Mouse (Mus musculus) adrenal gland, postnatal 10 days (tissue): ENCODE data around the gene Ccdc84. TPM values are rescaled to one million over a fixed set of nuclear protein-coding genes. Genes with fewer than 3 reads are reported as not detected.
"Not testable (repeated sequence)": the region's sequence is repeated elsewhere in the genome, so short reads cannot be mapped to it uniquely, and the experiment has no call there.

Experiments used
- DNase-seq: peaks from one replicate; pipeline ENCODE4 v3.0.0; 2021; ENCODE audit warnings: mixed read lengths
- total RNA-seq, 2 experiments: library from RNA; stranded (reverse); gene quantifications; 2 replicates each; pipeline ENCODE4 v1.2.3; 2021

The Ccdc84 gene
- total RNA-seq, 2 experiments from 2014 or later: 15.4 to 20.7 TPM

DNA sequence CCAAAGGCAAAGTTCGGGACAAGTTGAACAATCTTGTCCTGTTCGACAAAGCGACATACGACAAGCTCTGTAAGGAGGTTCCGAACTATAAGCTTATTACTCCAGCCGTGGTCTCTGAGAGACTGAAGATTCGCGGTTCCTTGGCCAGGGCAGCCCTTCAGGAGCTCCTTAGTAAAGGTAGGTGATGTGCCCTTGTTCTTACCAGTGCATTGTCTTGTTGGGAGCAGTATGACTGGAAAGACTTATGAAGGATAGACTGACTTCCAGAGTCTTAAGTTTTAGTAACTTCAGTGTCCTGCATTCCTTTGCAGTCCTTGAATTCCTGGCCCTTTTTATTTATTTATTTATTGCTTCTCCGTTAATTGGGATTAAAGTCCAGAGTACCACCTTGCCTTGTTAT, 9.7 kb downstream of the Ccdc84 start:
- not testable (repeated sequence) for DNase-seq

DNA sequence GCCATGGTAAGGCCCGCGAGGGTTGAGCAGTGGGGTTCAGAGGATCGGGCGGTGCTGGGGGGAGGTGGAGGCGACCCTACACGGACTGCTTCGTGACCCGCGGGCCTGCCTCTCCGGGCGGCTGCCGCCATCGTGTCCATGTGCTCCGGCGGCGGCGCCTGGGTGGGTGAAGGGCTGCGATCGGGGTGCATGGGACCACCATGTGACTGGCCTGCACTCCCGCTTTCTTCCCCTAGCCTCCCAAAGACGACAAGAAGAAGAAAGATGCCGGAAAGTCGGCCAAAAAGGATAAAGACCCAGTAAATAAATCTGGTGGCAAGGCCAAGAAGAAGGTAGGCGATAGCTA, 10.6 kb downstream of the Ccdc84 start:
- DNase-seq: no peak

GRCm38 (mm10) chr9:44406906-44407751, 11.2 kb downstream of the Ccdc84 start, which contains the start of the genes Rps25 and Trappc4:
Gene Rps25 (plus strand): TSS chr9:44407139.
Gene Trappc4 (minus strand): TSS chr9:44407600.
- DNase-seq: peak; percentile 94

DNA sequence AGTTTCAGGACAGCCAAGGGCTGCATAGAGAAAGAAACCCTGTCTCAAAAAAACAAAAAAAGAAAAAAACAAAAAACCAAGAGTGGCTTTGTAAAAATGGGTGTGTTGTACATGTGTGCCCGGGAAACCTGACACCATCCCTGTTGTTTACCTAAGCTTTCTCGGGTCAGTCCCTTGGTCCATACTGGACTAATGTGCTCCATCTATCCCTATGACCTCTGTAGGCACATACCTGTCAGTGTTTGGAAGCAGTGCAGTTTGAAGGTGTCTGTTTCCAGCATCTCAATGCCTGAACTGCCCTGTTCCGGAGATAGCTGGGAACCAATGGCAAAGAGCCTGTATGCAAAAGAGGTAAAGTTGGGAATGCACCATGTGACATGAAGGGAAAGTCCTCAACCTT, 13.4 kb downstream of the Ccdc84 start:
- no peak for DNase-seq

- DNase-seq: peak; percentile 37
Measured at GRCm38 (mm10) chr9:44401081-44401480, 17.3 kb downstream of the Ccdc84 start.

GRCm38 (mm10) chr9:44399795-44400114, 18.6 kb downstream of the Ccdc84 start:
- DNase-seq: no peak

DNA sequence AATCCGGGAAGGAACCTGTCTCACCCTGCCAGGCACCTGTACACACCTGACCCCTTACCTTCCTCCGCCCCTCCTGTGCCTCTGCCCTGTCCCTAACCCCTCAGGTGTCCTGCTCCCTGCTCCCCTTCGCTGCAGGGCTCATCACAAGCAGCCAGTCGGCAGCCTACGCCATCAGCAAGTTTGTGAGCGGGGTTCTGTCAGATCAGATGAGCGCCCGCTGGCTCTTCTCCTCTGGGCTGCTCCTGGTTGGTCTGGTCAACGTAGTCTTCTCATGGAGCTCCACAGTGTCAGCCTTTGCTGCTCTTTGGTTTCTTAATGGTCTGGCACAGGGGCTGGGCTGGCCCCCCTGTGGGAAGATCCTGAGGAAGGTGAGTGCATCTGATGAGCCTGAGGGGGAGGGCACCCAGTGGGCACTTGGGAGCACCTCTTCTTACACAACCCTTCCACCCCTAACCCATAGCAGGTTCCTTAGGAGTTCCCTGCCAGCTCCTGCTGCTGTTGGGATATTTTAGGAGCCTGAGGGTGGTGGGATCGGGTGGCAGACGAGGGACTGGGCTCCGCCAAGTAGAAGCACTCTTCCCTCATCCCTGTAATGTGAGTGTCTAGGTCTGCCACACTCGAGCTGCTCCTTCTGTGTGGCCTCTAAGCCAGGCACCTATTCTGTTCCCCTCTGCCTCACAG, 19.1 kb downstream of the Ccdc84 start:
- no peak for DNase-seq

GRCm38 (mm10) chr9:44398551-44398950, 19.8 kb downstream of the Ccdc84 start:
- DNase-seq: no peak

DNA sequence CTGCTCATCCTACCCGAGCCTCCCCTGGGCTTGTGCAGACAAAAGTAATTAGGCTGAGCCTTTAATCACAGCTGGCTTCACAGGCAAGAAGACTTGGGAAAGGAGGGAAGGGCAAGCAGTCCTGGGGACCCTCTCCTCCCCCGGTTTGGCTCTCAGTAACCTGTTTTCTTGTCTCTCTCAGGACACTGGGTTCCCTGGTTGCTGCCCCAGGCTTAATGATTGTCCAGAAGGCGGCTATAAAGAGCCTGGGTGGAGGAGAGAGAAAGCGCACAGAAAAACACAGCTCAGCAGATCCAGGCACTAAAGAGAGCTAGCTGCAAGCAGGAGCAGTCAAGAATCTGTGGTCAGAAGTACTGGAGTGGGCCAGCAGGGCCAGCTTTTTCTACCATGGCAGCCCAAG, 20.3 kb downstream of the Ccdc84 start:
- no peak for DNase-seq

GRCm38 (mm10) chr9:44396684-44397411, 21.5 kb downstream of the Ccdc84 start, which contains the start of gene Slc37a4:
Gene Slc37a4 (plus strand): TSS chr9:44396852.
- peak; percentile 97 for DNase-seq

DNA sequence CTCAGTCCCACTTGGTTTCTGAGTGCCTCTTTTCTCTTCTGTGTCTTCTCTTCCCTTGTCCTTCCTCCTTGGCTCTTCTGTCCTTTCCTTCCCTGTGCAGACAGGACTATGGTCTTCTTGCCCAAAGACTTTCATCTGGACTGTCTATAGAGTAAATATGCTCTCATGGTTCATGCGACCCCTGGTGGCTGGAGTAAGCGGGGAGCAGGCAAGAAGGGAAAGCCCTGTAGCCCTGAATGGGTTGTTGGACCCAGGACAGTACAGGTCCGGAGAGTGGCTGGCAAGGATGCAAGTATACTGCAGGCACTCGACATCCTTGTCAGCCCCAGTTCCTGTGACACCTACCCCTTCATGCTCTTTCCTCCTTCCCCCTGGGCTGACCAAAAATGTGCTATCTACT, 26.9 kb downstream of the Ccdc84 start:
- DNase-seq: peak; percentile 86

DNA sequence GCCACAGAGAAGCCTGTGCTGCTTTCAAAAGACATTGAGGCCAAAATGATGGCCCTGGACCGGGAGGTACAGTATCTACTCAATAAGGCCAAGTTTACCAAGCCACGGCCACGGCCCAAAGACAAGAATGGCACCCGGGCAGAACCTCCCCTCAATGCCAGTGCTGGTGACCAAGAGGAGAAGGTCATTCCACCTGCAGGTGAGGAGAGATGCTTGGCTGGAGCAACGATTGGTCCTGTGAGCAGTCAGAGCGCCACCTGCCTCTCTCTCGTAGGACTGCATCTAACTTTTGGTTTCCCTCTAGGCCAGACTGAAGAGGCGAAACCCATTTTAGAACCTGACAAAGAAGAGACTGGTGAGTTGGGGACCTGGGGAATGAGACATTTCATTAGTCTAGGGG, 29.1 kb downstream of the Ccdc84 start:
- DNase-seq: peak; percentile 61

- no peak for DNase-seq
Measured at GRCm38 (mm10) chr9:44387221-44387620, 31.1 kb downstream of the Ccdc84 start.

DNA sequence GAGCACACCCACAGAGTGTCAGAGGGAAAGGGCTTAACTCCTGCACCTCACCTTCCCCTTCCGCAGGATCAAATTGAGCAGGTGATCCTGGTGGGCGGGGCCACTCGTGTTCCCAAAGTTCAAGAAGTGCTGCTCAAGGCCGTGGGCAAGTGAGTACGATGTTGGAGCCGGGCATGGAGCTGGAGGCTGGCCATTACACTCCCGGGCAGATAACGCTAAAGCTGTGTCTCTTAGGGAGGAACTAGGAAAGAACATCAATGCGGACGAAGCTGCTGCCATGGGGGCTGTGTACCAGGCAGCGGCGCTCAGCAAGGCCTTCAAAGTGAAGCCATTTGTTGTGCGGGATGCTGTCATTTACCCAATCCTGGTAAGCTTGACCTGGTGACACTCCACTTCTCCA, 33.8 kb downstream of the Ccdc84 start:
- no peak for DNase-seq

DNA sequence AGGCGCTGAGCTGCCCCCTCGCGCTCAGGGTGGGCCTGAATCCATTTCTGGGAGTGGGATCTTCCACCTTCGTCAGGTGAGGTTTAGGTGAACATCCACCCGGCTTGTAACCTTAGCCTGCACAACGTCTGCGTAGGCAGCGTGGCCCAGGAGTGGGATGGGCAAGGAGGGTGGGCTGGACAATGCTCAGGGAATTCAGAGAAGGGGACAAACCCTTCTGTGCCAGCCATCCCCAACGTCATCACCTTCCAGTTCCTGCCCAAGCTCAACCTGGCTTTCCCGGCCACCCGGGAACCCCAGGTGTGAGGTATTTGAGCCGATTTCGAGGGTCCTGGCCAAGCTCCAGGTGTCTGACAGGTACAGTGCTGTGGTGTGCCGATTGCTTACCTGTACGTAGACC, 38.5 kb downstream of the Ccdc84 start:
- DNase-seq: no peak

- peak; percentile 100 for DNase-seq
Measured at GRCm38 (mm10) chr9:44379054-44379834, 39.1 kb downstream of the Ccdc84 start, which contains the start of gene Hyou1. Gene Hyou1 (plus strand): TSS chr9:44379490.

DNA sequence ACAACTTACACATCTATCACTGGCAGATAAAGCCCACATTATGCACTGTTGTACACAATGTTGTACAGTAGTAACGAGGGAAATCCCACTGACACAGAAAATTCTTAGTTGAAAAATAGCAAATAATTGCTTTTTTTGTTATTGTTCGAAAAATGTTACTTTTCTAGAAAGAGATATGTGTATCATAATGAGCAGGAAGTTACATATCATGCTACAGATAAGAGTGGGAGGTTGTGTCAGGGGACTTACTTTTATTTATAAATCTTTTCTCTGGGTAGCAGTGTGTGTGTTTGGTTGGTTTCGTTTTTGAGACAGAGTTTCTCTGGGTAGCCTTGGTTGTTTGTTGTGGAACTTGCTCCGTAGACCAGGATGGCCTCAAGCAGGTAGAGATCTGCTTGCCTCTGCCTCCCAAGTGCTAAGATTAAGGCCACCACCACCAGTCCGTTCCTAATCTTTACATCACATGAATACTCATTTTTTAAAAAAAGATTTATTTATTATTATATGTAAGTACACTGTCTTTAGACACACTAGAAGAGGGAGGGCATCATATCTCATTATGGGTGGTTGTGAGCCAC, 40.1 kb downstream of the Ccdc84 start:
- DNase-seq: no peak

DNA sequence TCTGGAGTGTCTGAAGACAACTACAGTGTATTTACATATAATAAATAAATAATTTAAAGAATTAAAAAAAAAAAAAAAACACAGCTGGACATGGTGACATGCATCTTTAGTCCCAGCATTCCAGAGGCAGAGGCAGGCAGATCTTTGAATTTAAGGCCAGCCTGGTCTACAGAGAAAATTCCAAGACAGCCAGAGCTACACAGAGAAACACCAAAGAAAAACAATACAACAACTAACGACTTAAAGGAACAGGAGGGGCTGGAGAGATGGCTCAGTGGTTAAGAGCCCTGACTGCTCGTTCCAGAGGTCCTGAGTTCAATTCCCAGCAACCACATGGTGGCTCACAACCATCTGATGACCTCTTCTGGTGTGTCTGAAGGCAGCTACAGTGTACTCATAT, 41.0 kb downstream of the Ccdc84 start:
- DNase-seq: not testable (repeated sequence)

DNA sequence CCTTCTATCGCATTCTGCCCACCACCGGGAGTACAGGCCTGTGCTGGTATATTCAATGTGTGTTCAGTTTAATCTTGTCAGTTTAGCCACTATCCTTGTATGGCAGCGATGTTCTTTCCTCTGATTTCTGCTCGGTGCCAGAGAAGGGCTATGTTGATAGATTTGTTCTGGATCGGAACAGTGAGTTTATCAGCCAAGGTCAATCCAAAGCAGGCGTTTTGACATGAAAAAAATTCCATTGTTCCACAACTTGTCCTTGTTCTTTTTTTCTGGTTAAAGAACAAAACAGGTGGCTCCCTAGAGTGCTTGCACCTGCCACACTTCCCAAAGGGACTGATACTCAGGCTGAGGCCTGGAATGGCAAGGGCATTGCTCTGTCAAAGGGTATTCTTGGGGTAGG, 42.2 kb downstream of the Ccdc84 start:
- DNase-seq: no peak

GRCm38 (mm10) chr9:44373386-44373785, 45.0 kb downstream of the Ccdc84 start:
- DNase-seq: no peak

DNA sequence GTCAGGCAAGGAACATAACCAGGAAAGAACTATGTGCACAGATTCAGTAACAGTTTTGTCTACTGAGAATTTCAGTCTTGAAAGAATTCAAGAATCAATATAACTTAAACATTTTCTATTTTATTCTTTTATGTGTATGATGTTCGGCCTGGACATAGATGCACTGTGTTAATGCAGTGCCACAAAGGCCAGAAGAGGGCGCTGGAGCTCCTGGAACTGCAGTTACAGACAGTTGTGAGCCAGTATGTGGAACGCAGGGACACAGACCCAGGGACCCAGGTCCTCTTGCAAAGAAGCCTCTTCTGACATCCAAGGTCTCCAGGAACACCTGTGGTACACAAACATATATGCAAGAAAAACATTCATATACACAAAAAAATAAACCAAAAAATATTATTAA, 53.9 kb downstream of the Ccdc84 start:
- DNase-seq: no peak

GRCm38 (mm10) chr9:44361931-44362330, 56.4 kb downstream of the Ccdc84 start:
- not testable (repeated sequence) for DNase-seq
